Mouse (Mus musculus) brain, embryonic 14.5 days (tissue): ENCODE results near the gene Gm28230.

ENCODE experiments used
- CTCF ChIP-seq: fragments of 200-500 bp; IDR thresholded peaks from 2 replicates; pipeline ENCODE4 v1.5.1; 2012; ENCODE audit warnings: inconsistent platforms, mild to moderate bottlenecking, moderate library complexity, borderline replicate concordance; ENCODE audit not compliant: insufficient read depth, insufficient read length; ENCODE audit errors: extremely low read depth
- POLR2A ChIP-seq: fragments of 200-500 bp; IDR thresholded peaks from 2 replicates; pipeline ENCODE4 v1.6.1; 2012; ENCODE audit warnings: mild to moderate bottlenecking, inconsistent platforms, borderline replicate concordance; ENCODE audit not compliant: poor library complexity, insufficient read depth, insufficient read length, severe bottlenecking; ENCODE audit errors: extremely low read depth

- TF ChIP-seq CTCF (no peak), POLR2A (no peak)
These were observed 36.8 kb upstream of the Gm28230 start for GRCm38 (mm10) chr2:74689574-74690337.
